Comparison of ENCODE assay signal across 15 mouse cellular contexts in genomic region chr14:119902486-119902885, GRCm38 (mm10).
"Had no signal": no experiment of that assay in that cellular context is flagged by ENCODE, and none has a peak within 500 bp of the region (broad histone marks: within the 10 kb centered on the region; RNA-seq: fewer than 3 reads in every experiment).

No protein-coding gene starts in this region.

- DNase-seq: gastrocnemius, adult 2 months; gastrocnemius, postnatal 10 days; gastrocnemius, postnatal 25 days; heart, adult 11 months; heart, adult 2 months; heart, postnatal 14 days; heart, postnatal 36 days; kidney, adult 11 months; kidney, adult 2 months; kidney, adult 9 months; kidney, postnatal 14 days; kidney, postnatal 36 days; layer of hippocampus, adult 9-11 months; layer of hippocampus, postnatal 36 days; left cerebral cortex, postnatal 4 days had no signal
